Mouse (Mus musculus) neural tube, embryonic 15.5 days (tissue): ENCODE results near the gene Sntb2. TPM values are rescaled to one million over a fixed set of nuclear protein-coding genes. Genes with fewer than 3 reads are reported as not detected.
"Not testable (repeated sequence)": the region's sequence is repeated elsewhere in the genome, so short reads cannot be mapped to it uniquely, and the experiment has no call there.

Experiments used
- ATAC-seq: fragments of 200-750 bp; cut with Nextera tagmentation; 2 replicates; pipeline ENCODE4 v1.8.0; 2017; ENCODE audit warnings: mild to moderate bottlenecking, moderate TSS enrichment, moderate library complexity; ENCODE audit not compliant: low FRiP score
- H3K27ac ChIP-seq: fragments of 300-500 bp; sonication (generic); replicated peaks from 2 replicates; pipeline ENCODE4 v1.5.1; 2015; ENCODE audit warnings: mild to moderate bottlenecking, inconsistent platforms
- H3K27me3 ChIP-seq: fragments of 300-500 bp; sonication (generic); replicated peaks from 2 replicates; pipeline ENCODE4 v1.6.1; 2015; ENCODE audit warnings: inconsistent platforms
- H3K36me3 ChIP-seq: fragments of 300-500 bp; sonication (generic); 2 replicates; pipeline ENCODE4 v1.6.1; 2015; ENCODE audit warnings: inconsistent platforms
- H3K4me1 ChIP-seq: fragments of 300-500 bp; sonication (generic); 2 replicates; pipeline ENCODE4 v1.6.1; 2015; ENCODE audit warnings: inconsistent platforms
- H3K4me2 ChIP-seq: fragments of 300-500 bp; sonication (generic); 2 replicates; pipeline ENCODE4 v1.6.1; 2015; ENCODE audit warnings: inconsistent platforms, mild to moderate bottlenecking, moderate library complexity
- H3K4me3 ChIP-seq: fragments of 300-500 bp; sonication (generic); replicated peaks from 2 replicates; pipeline ENCODE4 v1.5.1; 2015; ENCODE audit warnings: mild to moderate bottlenecking, inconsistent platforms
- H3K9ac ChIP-seq: fragments of 300-500 bp; sonication (generic); replicated peaks from 2 replicates; pipeline ENCODE4 v1.6.1; 2015; ENCODE audit warnings: mild to moderate bottlenecking, inconsistent platforms
- H3K9me3 ChIP-seq: fragments of 300-500 bp; sonication (generic); replicated peaks from 2 replicates; pipeline ENCODE4 v1.6.1; 2016; ENCODE audit warnings: inconsistent platforms
- WGBS: fragments of 180-500 bp; shearing (Covaris S2); methylation state at CpG from one replicate; pipeline ENCODE4 v1.1.7; 2015; ENCODE audit warnings: mixed read lengths; 5-methylcytosine and 5-hydroxymethylcytosine counted together
- polyA plus RNA-seq: library from polyadenylated mRNA; unstranded; fragments of >200 nt; fragmentation: Nextera tagmentation; extraction: Ambion mirVana; gene quantifications from 2 replicates; pipeline ENCODE4 v1.2.1, GENCODE M21; 2015

Gene Sntb2
- polyA plus RNA-seq, 1 experiment from 2014 or later, result 6.6 TPM

GRCm38 (mm10) chr8:107014915-107015314 is 79.4 kb downstream of the Sntb2 start:
- no peaks in the 10 kb centered on the region for H3K27me3 ChIP-seq
- ATAC-seq, result no peak
- no peaks in the 10 kb centered on the region for H3K9me3 ChIP-seq
- no peak overlapping the region for H3K27ac ChIP-seq
- no peak overlapping the region for H3K9ac ChIP-seq
- H3K4me2 ChIP-seq, result no peak overlapping the region
- WGBS, result 96% methylated on average over 1 of the region's 1 CpGs
- no peaks in the 10 kb centered on the region for H3K4me1 ChIP-seq
- H3K4me3 ChIP-seq, result no peak overlapping the region
- H3K36me3 ChIP-seq, result peaks cover 16% of the 10 kb centered on the region; the same call in 1 of the 2 replicates

DNA sequence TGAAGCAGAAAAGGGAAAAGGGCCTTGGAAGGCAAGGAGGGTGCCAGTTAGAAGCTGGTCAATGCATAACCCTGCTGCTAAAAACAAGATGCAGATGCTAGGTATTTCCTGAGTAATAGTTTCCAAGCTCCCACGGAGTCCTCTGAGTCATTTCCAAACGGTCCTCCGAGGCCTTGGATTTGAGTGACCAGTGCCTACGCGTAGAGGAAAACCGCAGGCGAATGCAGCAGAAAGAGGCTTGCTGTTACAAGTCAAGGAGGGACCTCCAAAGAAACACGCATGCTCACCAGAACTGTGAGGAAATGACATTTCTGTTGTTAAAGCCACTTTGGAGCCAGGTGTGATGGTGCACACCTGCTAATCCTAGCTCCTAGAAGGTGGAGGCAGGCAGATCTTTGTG is 87.9 kb downstream of the Sntb2 start:
- H3K4me3 ChIP-seq, result no peak overlapping the region
- no peaks in the 10 kb centered on the region for H3K4me1 ChIP-seq
- no peaks in the 10 kb centered on the region for H3K27me3 ChIP-seq
- no peak overlapping the region for H3K9ac ChIP-seq
- H3K9me3 ChIP-seq, result no peaks in the 10 kb centered on the region
- no peak overlapping the region for H3K27ac ChIP-seq
- no peaks in the 10 kb centered on the region for H3K36me3 ChIP-seq
- ATAC-seq, result no peak
- H3K4me2 ChIP-seq, result no peak overlapping the region
- WGBS, result 92% methylated on average over 8 of the region's 8 CpGs

DNA sequence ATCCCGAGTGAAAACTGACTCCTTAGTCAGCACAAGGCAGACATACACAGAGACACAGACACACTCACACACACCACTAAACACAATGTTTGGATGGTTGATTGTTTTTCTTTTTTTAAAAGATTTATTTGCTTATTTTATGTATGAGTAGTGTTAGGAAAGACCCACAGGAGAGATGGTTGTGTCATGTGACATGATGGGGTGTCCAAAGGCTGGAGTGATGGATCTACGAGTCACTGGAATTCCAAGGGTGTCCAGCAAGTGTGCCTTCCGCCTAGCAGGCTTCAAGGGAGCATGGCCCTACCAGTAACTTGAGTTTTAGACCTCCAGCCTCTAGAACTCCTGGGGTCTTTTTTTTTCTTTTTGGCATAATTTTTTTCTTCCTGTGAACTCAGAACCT is 93.8 kb downstream of the Sntb2 start:
- no peak overlapping the region for H3K27ac ChIP-seq
- no peak for ATAC-seq
- 85% methylated on average over 3 of the region's 3 CpGs for WGBS

DNA sequence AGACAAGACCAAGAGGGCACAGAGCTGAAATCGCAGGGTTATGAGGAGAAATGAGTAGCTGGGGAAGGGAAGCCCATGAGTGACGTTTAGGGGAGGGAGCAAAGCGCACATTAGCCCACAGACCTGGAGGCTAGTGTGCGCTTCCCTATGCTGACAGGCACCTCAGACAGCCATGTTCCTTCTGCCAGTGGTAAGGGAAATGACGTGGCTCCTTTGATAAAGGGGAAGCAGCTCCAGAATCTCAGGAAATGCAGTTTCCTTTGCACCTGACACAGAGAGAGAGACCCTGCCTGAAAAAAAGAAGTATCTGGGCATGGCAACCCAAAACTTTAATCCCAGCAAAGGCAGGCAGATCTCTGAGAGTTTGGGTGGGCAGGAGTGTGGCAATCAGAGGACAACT is 94.5 kb downstream of the Sntb2 start:
- no peaks in the 10 kb centered on the region for H3K36me3 ChIP-seq
- no peak overlapping the region for H3K27ac ChIP-seq
- no peak overlapping the region for H3K4me3 ChIP-seq
- no peaks in the 10 kb centered on the region for H3K27me3 ChIP-seq
- no peak for ATAC-seq
- WGBS, result 79% methylated on average over 5 of the region's 5 CpGs
- no peaks in the 10 kb centered on the region for H3K9me3 ChIP-seq
- no peak overlapping the region for H3K4me2 ChIP-seq
- H3K9ac ChIP-seq, result no peak overlapping the region
- peaks cover 23% of the 10 kb centered on the region for H3K4me1 ChIP-seq

More for the DNA sequence above, 93.8 kb downstream of the Sntb2 start:
- Histone ChIP-seq H3K4me1 (peaks cover 21% of the 10 kb centered on the region), H3K9me3 (no peaks in the 10 kb centered on the region), H3K9ac (no peak overlapping the region), H3K4me3 (no peak overlapping the region), H3K27me3 (no peaks in the 10 kb centered on the region), H3K4me2 (no peak overlapping the region), H3K36me3 (no peaks in the 10 kb centered on the region)

DNA sequence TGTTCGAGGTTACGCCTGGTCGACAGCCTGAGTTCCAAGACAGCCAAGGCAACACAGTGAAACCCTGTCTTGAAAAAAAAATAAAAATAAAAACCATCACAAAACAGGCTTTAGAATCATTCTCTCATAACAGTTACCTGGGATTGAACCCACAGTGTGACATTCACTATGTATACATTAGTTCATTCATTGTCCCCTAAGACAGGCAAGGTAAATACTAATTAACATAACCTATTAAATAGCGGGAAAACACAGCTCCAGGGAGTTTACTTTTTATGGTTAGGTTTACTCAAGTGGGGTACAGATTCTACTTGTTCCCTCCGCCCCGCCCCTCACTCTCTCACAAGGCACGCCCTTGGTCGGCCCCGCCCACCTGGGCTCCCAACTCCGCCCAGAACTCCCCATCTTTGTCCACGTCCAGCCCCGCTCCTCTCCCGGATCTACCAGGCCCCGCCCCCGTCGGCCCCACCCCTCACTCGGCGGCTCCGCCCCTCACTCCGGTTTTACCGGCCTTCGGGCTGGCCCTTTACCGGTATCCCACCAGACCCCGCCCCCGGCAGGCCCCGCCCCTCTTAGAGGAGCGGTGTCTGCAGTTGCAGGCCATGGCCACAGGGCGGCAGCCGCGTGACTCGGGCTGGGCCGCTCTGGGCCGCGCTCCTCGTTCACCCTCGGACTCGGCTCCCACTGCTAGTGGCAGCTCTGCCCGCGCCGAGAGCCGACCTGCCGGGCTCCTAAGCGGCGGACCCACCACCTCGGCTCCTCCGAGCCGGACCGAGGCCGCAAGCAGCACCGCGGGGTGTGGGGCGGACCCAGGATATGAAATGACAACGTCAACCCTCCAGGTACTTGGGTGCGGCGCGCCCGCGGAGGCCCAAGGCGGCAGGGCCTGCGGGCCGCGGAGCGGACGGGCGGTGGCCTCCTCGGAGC is 95.4 kb downstream of the Sntb2 start, which contains the start of gene Vps4a:
TSS of gene Vps4a (plus strand) at position 573 of the 927 bp plus-strand sequence.
- ATAC-seq, result peak; percentile 95
- Histone ChIP-seq H3K27ac (peak within 1 kb of the TSS; percentile 86), H3K9me3 (no peaks in the 10 kb centered on the region), H3K4me3 (peak within 1 kb of the TSS; percentile 91), H3K9ac (peak within 1 kb of the TSS; percentile 80), H3K27me3 (no peaks in the 10 kb centered on the region), H3K36me3 (no peaks in the 10 kb centered on the region), H3K4me2 (peak within 1 kb of the TSS; percentile 64), H3K4me1 (peaks cover 23% of the 10 kb centered on the region)
- 4% methylated on average over 64 of the region's 66 CpGs for WGBS

DNA sequence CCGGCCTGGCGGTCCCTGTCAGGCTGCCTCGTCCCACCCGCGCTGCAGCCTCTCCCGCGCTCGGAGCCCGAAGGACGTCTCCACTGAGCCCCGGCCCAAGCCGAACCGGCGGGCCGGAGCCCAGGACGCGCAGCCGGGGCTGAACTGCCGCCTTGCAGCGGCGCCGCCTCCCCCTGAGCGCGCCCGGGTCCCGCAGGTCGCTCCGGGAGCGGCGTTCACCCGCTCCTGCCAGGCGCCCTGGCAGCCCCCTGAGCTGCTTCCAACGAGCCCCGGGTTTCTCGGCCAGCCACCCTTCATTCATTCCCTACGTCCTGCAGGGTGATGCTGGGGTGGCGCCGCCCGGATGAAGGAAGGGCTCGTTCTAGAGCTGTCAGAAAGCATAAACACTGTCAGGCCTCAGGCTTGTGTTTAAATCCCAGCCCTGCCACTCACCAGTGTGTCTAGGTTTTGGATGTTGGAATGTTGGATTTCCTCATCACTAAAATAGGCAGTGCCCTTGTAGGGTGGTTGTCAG is 96.1 kb downstream of the Sntb2 start:
- Histone ChIP-seq H3K9ac (peak overlapping the region; percentile 80), H3K36me3 (peaks cover under 1% of the 10 kb centered on the region; the same call in 1 of the 2 replicates), H3K9me3 (no peaks in the 10 kb centered on the region), H3K4me3 (peak overlapping the region; percentile 91), H3K4me2 (peak overlapping the region; percentile 64), H3K27ac (peak overlapping the region; percentile 86), H3K4me1 (peaks cover 23% of the 10 kb centered on the region), H3K27me3 (no peaks in the 10 kb centered on the region)
- peak; percentile 37; the same call in 1 of the 2 replicates for ATAC-seq
- WGBS, result under 1% methylated on average over 35 of the region's 40 CpGs

DNA sequence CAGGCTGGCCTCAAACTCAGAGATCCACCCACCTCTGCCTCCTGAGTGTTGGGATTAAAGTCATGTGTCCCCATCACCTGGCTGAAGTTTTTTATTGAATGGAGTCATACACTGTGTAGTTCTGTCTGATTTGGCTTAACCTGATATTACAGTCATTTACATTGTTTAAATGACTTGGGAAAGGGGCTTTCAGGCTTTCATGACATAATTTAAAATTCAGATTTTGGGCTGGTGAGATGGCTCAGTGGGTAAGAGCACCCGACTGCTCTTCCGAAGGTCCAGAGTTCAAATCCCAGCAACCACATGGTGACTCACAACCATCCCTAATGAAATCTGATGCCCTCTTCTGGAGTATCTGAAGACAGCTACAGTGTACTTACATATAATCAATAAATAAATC is 98.1 kb downstream of the Sntb2 start:
- H3K4me2 ChIP-seq, H3K9me3 ChIP-seq, H3K4me3 ChIP-seq, ATAC-seq, H3K27me3 ChIP-seq, H3K9ac ChIP-seq, H3K27ac ChIP-seq, H3K36me3 ChIP-seq: not testable (repeated sequence)
- WGBS, result 91% methylated on average over 2 of the region's 2 CpGs
- peaks cover 23% of the 10 kb centered on the region for H3K4me1 ChIP-seq

GRCm38 (mm10) chr8:107035641-107036040 is 100.1 kb downstream of the Sntb2 start:
- Histone ChIP-seq H3K9me3 (no peaks in the 10 kb centered on the region), H3K27ac (no peak overlapping the region), H3K4me2 (no peak overlapping the region), H3K36me3 (peaks cover 23% of the 10 kb centered on the region), H3K27me3 (no peaks in the 10 kb centered on the region), H3K4me3 (no peak overlapping the region), H3K4me1 (peaks cover 23% of the 10 kb centered on the region), H3K9ac (no peak overlapping the region)
- ATAC-seq, result no peak
- 88% methylated on average over 3 of the region's 3 CpGs for WGBS

- Histone ChIP-seq H3K4me2 (no peak overlapping the region), H3K4me3 (no peak overlapping the region), H3K9me3 (no peaks in the 10 kb centered on the region), H3K27ac (no peak overlapping the region), H3K4me1 (peaks cover 23% of the 10 kb centered on the region), H3K9ac (no peak overlapping the region), H3K36me3 (peaks cover 33% of the 10 kb centered on the region), H3K27me3 (no peaks in the 10 kb centered on the region)
- WGBS, result 82% methylated on average over 8 of the region's 8 CpGs
- ATAC-seq, result no peak
Observed at GRCm38 (mm10) chr8:107036626-107037025, 101.1 kb downstream of the Sntb2 start.

- H3K9ac ChIP-seq, result no peak overlapping the region
- 85% methylated on average over 7 of the region's 7 CpGs for WGBS
- H3K9me3 ChIP-seq, result no peaks in the 10 kb centered on the region
- H3K36me3 ChIP-seq, result peaks cover 73% of the 10 kb centered on the region
- H3K27me3 ChIP-seq, result no peaks in the 10 kb centered on the region
- no peak overlapping the region for H3K4me3 ChIP-seq
- no peak overlapping the region for H3K4me2 ChIP-seq
- ATAC-seq, result no peak
- H3K27ac ChIP-seq, result no peak overlapping the region
- 0 out of 2 replicates have a peak, but pooled peaks cover under 1% of the 10 kb centered on the region for H3K4me1 ChIP-seq
Observed at GRCm38 (mm10) chr8:107040632-107041031, 105.1 kb downstream of the Sntb2 start.

- Histone ChIP-seq H3K9me3 (no peaks in the 10 kb centered on the region), H3K4me3 (no peak overlapping the region), H3K27ac (no peak overlapping the region), H3K27me3 (no peaks in the 10 kb centered on the region), H3K36me3 (peaks cover 82% of the 10 kb centered on the region), H3K4me2 (no peak overlapping the region), H3K9ac (no peak overlapping the region), H3K4me1 (peaks cover 28% of the 10 kb centered on the region)
- 92% methylated on average over 6 of the region's 6 CpGs for WGBS
- ATAC-seq, result no peak
Observed at GRCm38 (mm10) chr8:107045478-107045877, 109.9 kb downstream of the Sntb2 start.

DNA sequence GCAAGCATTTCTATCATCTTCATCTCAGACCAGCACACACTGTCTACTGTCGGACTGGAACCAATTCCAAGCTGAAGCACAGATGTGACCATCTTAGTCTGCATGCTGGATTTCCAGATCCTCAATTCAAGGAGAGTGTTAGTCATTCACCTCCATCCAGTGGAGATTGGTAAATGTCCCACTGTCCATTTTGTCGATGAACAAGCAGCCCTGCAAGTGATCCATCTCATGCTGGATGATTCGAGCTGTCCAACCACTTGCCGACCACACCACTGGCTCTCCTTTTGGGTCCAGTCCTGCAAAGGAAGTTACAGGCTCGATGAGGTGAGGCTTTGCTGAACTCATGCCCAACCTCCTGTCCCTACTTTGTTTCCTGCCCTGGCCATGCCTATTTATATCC is 111.4 kb downstream of the Sntb2 start:
- no peaks in the 10 kb centered on the region for H3K27me3 ChIP-seq
- H3K4me3 ChIP-seq, result peak overlapping the region; percentile 67
- peak overlapping the region; percentile 81 for H3K4me2 ChIP-seq
- no peaks in the 10 kb centered on the region for H3K9me3 ChIP-seq
- 92% methylated on average over 5 of the region's 5 CpGs for WGBS
- H3K36me3 ChIP-seq, result peaks cover 82% of the 10 kb centered on the region
- no peak overlapping the region for H3K9ac ChIP-seq
- no peak for ATAC-seq
- H3K27ac ChIP-seq, result no peak overlapping the region
- peaks cover 28% of the 10 kb centered on the region for H3K4me1 ChIP-seq
